Mouse (Mus musculus): ENCODE measurements around the gene Resp18.

Gene Resp18

DNA sequence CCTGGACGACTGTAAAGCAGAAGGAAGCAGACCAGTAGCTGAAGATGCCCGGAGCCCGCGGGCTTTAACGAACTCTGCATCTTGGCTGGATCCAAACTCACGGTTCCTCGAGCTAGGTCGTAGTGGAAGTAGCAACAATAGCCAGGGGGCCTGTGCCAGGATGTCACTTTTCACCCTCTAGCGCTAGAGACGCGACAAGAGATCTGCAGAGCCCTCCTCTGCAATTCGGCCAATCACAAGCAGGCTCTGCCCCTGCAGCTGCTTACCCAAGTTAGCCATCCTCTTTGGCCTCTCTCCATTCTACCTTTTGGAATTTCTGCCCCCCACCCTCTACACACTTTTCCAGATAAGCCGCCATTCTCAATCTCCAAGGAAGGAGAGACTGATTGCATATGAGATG is at the start of gene Resp18:
Resp18 (minus strand) TSS at position 188 of the 400 bp plus-strand sequence.
- in situ Hi-C loops (cut with MboI, MseI): loop anchor here (10.0 kb wide), 2 partner anchors 243 to 323 kb away; partner anchors contain the start of gene Ihh

- in situ Hi-C loops (cut with MboI, MseI): no loop called here
Observed at GRCm38 (mm10) chr1:75327461-75327860, 49.2 kb upstream of the Resp18 start.

GRCm38 (mm10) chr1:75319166-75319565 is 41.0 kb upstream of the Resp18 start:
- in situ Hi-C loops (cut with MboI, MseI): loop anchor here (5.0 to 10.0 kb wide), 5 partner anchors 132 to 732 kb away; partner anchors contain the start of genes Bcs1l and Zfp142

GRCm38 (mm10) chr1:75318736-75319135 is 40.5 kb upstream of the Resp18 start:
- in situ Hi-C loops (cut with MboI, MseI): loop anchor here (5.0 to 10.0 kb wide), 5 partner anchors 131 to 731 kb away; partner anchors contain the start of genes Bcs1l and Zfp142

DNA sequence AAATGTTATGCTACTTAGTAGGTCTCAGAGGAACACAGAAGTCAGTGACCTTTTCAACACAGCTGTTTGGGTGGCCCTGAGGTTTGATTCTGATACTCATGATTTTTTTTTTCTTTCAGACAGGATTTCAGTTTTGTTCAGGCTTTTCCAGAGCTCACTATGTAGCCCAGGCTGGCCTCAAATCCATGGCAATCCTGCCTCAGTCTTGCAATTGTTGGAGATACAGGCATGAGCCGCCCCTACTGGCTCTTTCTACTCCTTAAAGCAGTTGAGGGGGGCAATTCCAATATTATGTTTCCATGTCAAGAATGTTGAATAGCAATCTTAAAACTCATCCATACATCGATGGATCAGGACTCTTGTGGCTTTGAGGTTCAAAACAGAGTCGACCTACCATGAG is 40.1 kb upstream of the Resp18 start:
- in situ Hi-C loops (cut with MboI, MseI): loop anchor here (5.0 to 10.0 kb wide), 5 partner anchors 131 to 731 kb away; partner anchors contain the start of genes Bcs1l and Zfp142

GRCm38 (mm10) chr1:75317241-75318201 is 39.3 kb upstream of the Resp18 start, which contains the start of gene Dnpep:
TSS of gene Dnpep (minus strand) at chr1:75317990.
- in situ Hi-C loops (cut with MboI, MseI): loop anchor here (5.0 to 10.0 kb wide), 5 partner anchors 130 to 730 kb away; partner anchors contain the start of genes Bcs1l and Zfp142

DNA sequence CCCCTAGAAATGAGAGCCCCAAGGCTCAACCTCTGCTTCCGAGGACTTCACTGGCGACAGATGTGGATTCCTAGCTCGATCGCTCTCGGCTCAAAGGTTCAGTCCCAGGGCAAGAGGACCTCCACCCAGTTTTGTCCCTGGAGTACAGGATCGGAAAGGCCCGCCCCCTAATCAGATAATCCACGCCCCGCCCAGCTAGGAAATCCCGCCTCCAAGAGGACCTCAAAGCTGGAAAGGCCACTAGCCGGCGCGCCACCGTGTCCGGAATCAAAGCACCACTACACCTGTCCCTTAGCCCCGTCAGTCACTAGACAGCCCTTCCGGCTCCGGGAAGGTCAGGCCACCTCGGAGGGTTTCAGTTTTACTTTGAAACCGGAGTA is 38.6 kb upstream of the Resp18 start:
- in situ Hi-C loops (cut with MboI, MseI): loop anchor here (5.0 to 10.0 kb wide), 5 partner anchors 130 to 730 kb away; partner anchors contain the start of genes Bcs1l and Zfp142

DNA sequence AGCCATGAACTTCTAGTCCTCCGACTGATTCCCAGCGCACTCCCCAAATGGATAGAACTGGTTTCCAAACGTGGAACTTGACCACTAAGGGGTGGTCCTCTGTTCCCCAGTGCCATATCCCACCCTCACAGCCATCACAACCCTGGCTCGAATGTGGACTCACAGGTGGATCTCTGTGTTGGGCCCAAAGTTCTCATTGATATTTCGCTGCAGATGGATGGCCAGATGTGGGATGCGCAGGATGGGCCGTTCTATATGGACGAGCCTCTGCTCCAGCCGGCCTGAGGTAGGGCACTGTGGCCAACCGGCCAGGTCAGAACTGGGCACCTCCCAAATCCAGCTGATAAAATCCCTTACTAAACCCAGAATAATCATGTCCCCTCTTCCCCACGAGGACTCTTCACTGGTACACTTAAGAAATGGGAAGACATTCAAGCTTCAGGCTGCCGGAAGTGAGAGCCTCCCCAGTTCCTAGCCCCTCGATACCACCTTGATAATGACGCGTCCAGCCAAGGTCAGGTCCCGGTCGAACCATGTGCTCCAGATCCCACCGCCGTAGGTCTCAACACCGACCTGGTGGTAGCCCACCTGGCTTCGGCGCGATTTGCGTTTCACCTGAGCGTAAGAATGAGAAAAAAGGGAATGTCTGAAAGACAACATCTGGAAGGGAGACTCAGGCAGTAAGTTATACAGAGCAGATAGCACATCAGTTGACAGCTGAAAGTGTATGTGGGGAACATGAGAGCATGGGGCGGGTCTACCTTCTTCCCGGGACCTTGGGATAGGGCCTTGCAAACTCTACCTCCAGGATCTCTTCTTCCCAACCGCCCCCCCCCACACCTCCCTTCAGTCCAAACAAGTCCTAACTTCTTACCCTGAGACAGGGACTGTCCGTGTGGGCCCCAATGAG is 37.5 kb upstream of the Resp18 start:
- in situ Hi-C loops (cut with MboI, MseI): loop anchor here (5.0 to 10.0 kb wide), 5 partner anchors 128 to 728 kb away; partner anchors contain the start of genes Bcs1l and Zfp142

- in situ Hi-C loops (cut with MboI, MseI): loop anchor here (5.0 to 10.0 kb wide), 5 partner anchors 128 to 728 kb away; partner anchors contain the start of genes Bcs1l and Zfp142
Observed at GRCm38 (mm10) chr1:75315011-75315410, 36.8 kb upstream of the Resp18 start.

GRCm38 (mm10) chr1:75311694-75312093 is 33.5 kb upstream of the Resp18 start:
- in situ Hi-C loops (cut with MboI, MseI): loop anchor here (5.0 to 10.0 kb wide), 2 partner anchors 74 to 257 kb away; partner anchors contain the start of gene Dnajb2

- in situ Hi-C loops (cut with MboI, MseI): no loop called here
Observed at GRCm38 (mm10) chr1:75304662-75305061, 26.4 kb upstream of the Resp18 start.

- in situ Hi-C loops (cut with MboI, MseI): no loop called here
Observed at GRCm38 (mm10) chr1:75294294-75294693, 16.1 kb upstream of the Resp18 start.

DNA sequence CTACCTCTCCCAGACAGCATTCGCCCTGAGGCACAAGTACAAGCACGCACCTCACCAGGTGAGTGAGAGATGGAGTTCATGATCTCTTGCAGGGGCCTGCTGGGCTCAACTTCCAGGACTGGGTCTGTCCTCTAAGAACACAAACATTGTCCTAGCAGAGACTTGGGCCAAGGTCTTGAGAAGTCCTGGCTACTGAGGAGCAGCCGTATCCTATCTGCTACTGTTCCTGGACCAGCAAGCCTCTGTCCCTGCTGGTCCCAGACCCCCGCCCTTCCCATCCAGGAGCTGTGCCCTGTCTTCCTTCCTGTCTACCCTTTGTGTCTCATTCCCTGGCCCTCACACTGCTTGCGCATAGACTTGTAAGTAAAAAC is 15.1 kb upstream of the Resp18 start:
- in situ Hi-C loops (cut with MboI, MseI): no loop called here

DNA sequence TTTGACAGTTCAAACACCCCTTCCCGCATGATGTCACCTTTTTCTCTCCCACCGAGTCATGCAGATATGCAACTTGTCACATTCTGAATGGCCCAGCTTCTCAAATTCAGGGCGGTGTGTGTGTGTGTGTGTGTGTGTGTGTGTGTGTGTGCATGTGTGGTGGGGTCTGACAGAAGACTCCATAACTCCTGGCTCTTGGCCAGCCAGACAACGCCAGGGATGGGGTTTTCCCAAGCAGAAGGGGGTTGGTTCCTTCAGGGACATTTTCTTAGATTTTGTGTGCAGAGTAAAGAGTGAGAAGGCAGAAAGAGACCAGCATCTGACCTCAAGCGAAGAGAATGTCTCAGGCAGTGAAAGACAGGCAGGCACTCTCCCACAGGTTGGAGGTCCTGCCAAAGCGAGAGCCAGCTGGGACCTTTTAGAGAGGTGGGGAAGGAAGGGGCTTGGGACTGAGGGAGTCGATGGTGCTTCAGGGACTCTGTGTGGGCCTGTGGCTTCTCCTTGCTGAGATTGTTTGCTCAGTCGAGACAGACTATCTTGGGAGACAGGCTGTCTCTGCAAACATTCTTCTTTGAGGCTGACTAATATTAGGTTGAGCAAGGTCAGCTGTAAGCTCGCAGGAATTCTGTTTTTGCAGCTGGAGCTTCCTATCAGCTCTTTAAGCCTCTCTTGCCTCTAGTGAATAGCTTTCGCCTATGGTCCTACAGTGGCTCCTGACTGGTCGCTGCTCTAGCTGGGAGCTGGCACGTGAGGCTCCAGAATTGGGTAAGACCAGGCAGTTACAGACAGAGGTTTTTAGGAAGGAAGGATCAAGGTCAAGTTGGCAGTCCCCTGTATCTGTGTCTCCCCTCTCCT is 14.5 kb upstream of the Resp18 start:
- in situ Hi-C loops (cut with MboI, MseI): no loop called here

- in situ Hi-C loops (cut with MboI, MseI): no loop called here
Observed at GRCm38 (mm10) chr1:75291321-75291720, 13.1 kb upstream of the Resp18 start.

GRCm38 (mm10) chr1:75290582-75290981 is 12.4 kb upstream of the Resp18 start:
- in situ Hi-C loops (cut with MboI, MseI): no loop called here

DNA sequence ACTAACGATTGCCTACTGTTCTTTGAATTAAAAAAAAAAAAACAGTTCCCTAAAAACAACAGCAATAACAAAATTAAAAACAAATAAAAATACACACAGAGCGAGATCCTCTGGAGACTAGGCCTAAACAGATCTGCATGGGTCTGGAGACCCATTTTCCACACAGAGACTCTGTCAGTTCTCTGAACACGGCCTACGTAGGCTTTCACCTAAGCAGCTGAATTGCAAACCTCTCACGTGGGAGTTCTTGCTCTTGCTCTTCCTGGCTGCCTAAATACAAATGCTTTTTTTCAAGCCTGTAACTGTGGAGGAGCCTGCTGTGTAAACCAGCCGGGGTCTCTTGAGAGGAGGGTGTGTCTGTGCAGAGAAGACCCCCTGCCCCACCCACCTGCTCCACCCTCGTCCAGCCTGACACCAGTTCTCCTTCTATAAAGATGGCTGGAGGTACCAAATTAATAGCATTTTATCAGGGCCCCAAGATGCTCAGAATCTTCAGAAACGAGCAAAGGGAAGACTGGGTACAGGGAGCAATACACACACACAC is 11.7 kb upstream of the Resp18 start:
- in situ Hi-C loops (cut with MboI, MseI): no loop called here

GRCm38 (mm10) chr1:75289376-75289775 is 11.2 kb upstream of the Resp18 start:
- in situ Hi-C loops (cut with MboI, MseI): no loop called here

DNA sequence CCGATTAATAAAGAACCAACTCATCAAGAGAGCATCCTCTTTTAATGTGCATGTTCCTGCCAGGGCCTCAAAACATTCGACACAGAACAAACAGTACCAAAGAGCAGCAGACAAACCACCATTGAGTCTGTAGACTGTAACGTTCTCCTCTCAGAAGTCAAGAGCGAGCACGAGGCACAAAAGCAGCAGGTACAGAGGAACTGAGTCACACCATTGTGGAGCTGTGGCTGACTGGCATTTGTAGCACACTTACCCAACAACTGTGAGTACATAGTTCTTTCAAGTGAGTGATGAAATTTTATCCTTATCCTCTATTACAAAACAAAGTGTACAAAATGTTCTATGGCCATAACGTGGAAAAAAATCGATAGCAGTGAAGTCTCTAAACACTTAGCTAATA is 6.7 kb upstream of the Resp18 start:
- in situ Hi-C loops (cut with MboI, MseI): no loop called here

GRCm38 (mm10) chr1:75283017-75283416 is 4.8 kb upstream of the Resp18 start:
- in situ Hi-C loops (cut with MboI, MseI): no loop called here

Data from regulatory T cell (primary cell).